Mouse (Mus musculus) embryonic facial prominence, embryonic 15.5 days (tissue): ENCODE measurements at regions not wholly inside any gene's neighbourhood (a gene's known extent, or its start where the extent isn't known, plus 50 kb on each side); places are given as distances from the start of the nearest gene placed in this dataset.
A peak's percentile ranks its signal among the peaks of the same experiment; 100 is the strongest.
"Not testable (repeated sequence)": the region's sequence is repeated elsewhere in the genome, so short reads cannot be mapped to it uniquely, and the experiment has no call there.

Source experiments
- ATAC-seq: fragments of 200-750 bp; cut with Nextera tagmentation; 2 replicates; pipeline ENCODE4 v1.8.0; 2017; ENCODE audit warnings: low read depth, moderate TSS enrichment; ENCODE audit not compliant: insufficient number of reproducible peaks, low FRiP score, low TSS enrichment
- H3K27ac ChIP-seq: fragments of 300-500 bp; sonication (generic); replicated peaks from 2 replicates; pipeline ENCODE4 v1.5.1; 2015; ENCODE audit warnings: mild to moderate bottlenecking, inconsistent platforms
- H3K27me3 ChIP-seq: fragments of 300-500 bp; sonication (generic); 2 replicates; pipeline ENCODE4 v1.6.1; 2015; ENCODE audit warnings: inconsistent platforms
- H3K36me3 ChIP-seq: fragments of 300-500 bp; sonication (generic); 2 replicates; pipeline ENCODE4 v1.6.1; 2015; ENCODE audit warnings: mild to moderate bottlenecking, inconsistent platforms
- H3K4me1 ChIP-seq: fragments of 300-500 bp; sonication (generic); 2 replicates; pipeline ENCODE4 v1.6.1; 2015; ENCODE audit warnings: inconsistent platforms
- H3K4me2 ChIP-seq: fragments of 300-500 bp; sonication (generic); replicated peaks from 2 replicates; pipeline ENCODE4 v1.6.1; 2015; ENCODE audit warnings: mild to moderate bottlenecking, inconsistent platforms
- H3K4me3 ChIP-seq: fragments of 300-500 bp; sonication (generic); replicated peaks from 2 replicates; pipeline ENCODE4 v1.5.1; 2015; ENCODE audit warnings: mild to moderate bottlenecking, inconsistent platforms
- H3K9ac ChIP-seq: fragments of 300-500 bp; sonication (generic); 2 replicates; pipeline ENCODE4 v1.6.1; 2015; ENCODE audit warnings: inconsistent platforms
- H3K9me3 ChIP-seq: fragments of 300-500 bp; sonication (generic); replicated peaks from 2 replicates; pipeline ENCODE4 v1.6.1; 2016; ENCODE audit warnings: inconsistent platforms
- WGBS: fragments of 180-500 bp; shearing (Covaris S2); methylation state at CpG from one replicate; pipeline ENCODE4 v1.1.7; 2015; 5-methylcytosine and 5-hydroxymethylcytosine counted together

- no peak overlapping the region for H3K27ac ChIP-seq
- no peaks in the 10 kb centered on the region for H3K9me3 ChIP-seq
- H3K4me1 ChIP-seq = 0 out of 2 replicates have a peak, but pooled peaks cover 3% of the 10 kb centered on the region
- no peaks in the 10 kb centered on the region for H3K36me3 ChIP-seq
- no peak overlapping the region for H3K4me3 ChIP-seq
- ATAC-seq = no peak
- no peaks in the 10 kb centered on the region for H3K27me3 ChIP-seq
- no peak overlapping the region for H3K9ac ChIP-seq
- no peak overlapping the region for H3K4me2 ChIP-seq
- 48% methylated on average over 10 of the region's 10 CpGs for WGBS
Observed at GRCm38 (mm10) chr2:146724142-146724679, 131.5 kb upstream of the Kiz start.

GRCm38 (mm10) chr2:146724924-146725555 lies 130.6 kb upstream of the Kiz start:
- Histone ChIP-seq H3K9ac (no peak overlapping the region), H3K4me2 (no peak overlapping the region), H3K36me3 (no peaks in the 10 kb centered on the region), H3K9me3 (no peaks in the 10 kb centered on the region), H3K4me3 (no peak overlapping the region), H3K4me1 (0 out of 2 replicates have a peak, but pooled peaks cover 3% of the 10 kb centered on the region), H3K27ac (no peak overlapping the region), H3K27me3 (no peaks in the 10 kb centered on the region)
- 59% methylated on average over 9 of the region's 9 CpGs for WGBS
- ATAC-seq = no peak

GRCm38 (mm10) chr2:146728693-146729092 lies 127.0 kb upstream of the Kiz start:
- ATAC-seq = no peak
- no peaks in the 10 kb centered on the region for H3K4me1 ChIP-seq

GRCm38 (mm10) chr2:146731081-146731480 lies 124.6 kb upstream of the Kiz start:
- H3K4me1 ChIP-seq = no peaks in the 10 kb centered on the region
- no peak overlapping the region for H3K4me2 ChIP-seq
- no peak overlapping the region for H3K4me3 ChIP-seq
- WGBS = 78% methylated on average over 3 of the region's 3 CpGs
- no peak for ATAC-seq
- no peaks in the 10 kb centered on the region for H3K9me3 ChIP-seq
- no peaks in the 10 kb centered on the region for H3K27me3 ChIP-seq
- H3K36me3 ChIP-seq = no peaks in the 10 kb centered on the region
- no peak overlapping the region for H3K9ac ChIP-seq
- H3K27ac ChIP-seq = no peak overlapping the region

More at GRCm38 (mm10) chr2:146728693-146729092, 127.0 kb upstream of the Kiz start:
- H3K36me3 ChIP-seq = no peaks in the 10 kb centered on the region
- no peak overlapping the region for H3K27ac ChIP-seq
- H3K27me3 ChIP-seq = no peaks in the 10 kb centered on the region
- no peak overlapping the region for H3K4me2 ChIP-seq
- no peak overlapping the region for H3K4me3 ChIP-seq
- no peak overlapping the region for H3K9ac ChIP-seq
- no peaks in the 10 kb centered on the region for H3K9me3 ChIP-seq

- WGBS = 79% methylated on average over 2 of the region's 2 CpGs
- not testable (repeated sequence) for H3K4me1 ChIP-seq, H3K9ac ChIP-seq, H3K27me3 ChIP-seq, H3K9me3 ChIP-seq, H3K4me2 ChIP-seq, H3K4me3 ChIP-seq, ATAC-seq, H3K27ac ChIP-seq, H3K36me3 ChIP-seq
Observed at GRCm38 (mm10) chr2:146732891-146733290, 122.8 kb upstream of the Kiz start.

DNA sequence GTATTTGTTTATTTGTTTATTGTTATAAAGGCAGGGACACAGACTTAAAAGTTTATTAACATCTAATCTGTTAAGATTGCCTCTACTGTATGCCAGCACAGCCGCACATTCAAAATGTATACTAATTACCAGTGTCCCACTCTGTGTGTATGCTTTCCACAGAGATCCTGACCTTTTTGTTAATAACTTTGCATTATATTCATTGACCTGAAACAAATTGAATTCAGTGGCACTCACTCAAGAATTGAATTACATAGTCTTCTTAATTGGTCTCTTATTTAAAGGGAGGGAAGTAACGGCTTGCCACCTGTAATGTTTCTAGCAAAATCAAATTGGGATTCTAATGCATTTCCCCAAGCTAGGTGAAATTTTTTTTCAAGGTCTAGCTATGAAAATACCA lies 111.3 kb upstream of the Kiz start:
- ATAC-seq = no peak
- Histone ChIP-seq H3K4me2 (no peak overlapping the region), H3K9me3 (no peaks in the 10 kb centered on the region), H3K36me3 (no peaks in the 10 kb centered on the region), H3K9ac (no peak overlapping the region), H3K27me3 (no peaks in the 10 kb centered on the region), H3K27ac (no peak overlapping the region), H3K4me1 (0 out of 2 replicates have a peak, but pooled peaks cover 5% of the 10 kb centered on the region), H3K4me3 (no peak overlapping the region)
- 76% methylated on average over 2 of the region's 2 CpGs for WGBS

GRCm38 (mm10) chr2:146745012-146745682 lies 110.5 kb upstream of the Kiz start:
- no peak overlapping the region for H3K27ac ChIP-seq
- H3K27me3 ChIP-seq = no peaks in the 10 kb centered on the region
- ATAC-seq = no peak
- peak overlapping the region; percentile 18 for H3K4me3 ChIP-seq
- H3K9me3 ChIP-seq = no peaks in the 10 kb centered on the region
- WGBS = 59% methylated on average over 18 of the region's 18 CpGs
- H3K36me3 ChIP-seq = no peaks in the 10 kb centered on the region
- 0 out of 2 replicates have a peak, but pooled peaks cover 5% of the 10 kb centered on the region for H3K4me1 ChIP-seq
- peak overlapping the region; percentile 42 for H3K4me2 ChIP-seq
- H3K9ac ChIP-seq = no peak overlapping the region

GRCm38 (mm10) chr2:146745683-146746047 lies 110.0 kb upstream of the Kiz start:
- no peak for ATAC-seq
- H3K27ac ChIP-seq = no peak overlapping the region
- whole genome bisulfite sequencing = 26% methylated on average over 12 of the region's 12 CpGs
- H3K36me3 ChIP-seq = no peaks in the 10 kb centered on the region
- 0 out of 2 replicates have a peak, but pooled peaks cover 5% of the 10 kb centered on the region for H3K4me1 ChIP-seq
- no peaks in the 10 kb centered on the region for H3K9me3 ChIP-seq
- H3K9ac ChIP-seq = no peak overlapping the region
- H3K4me3 ChIP-seq = peak overlapping the region; percentile 18
- no peaks in the 10 kb centered on the region for H3K27me3 ChIP-seq
- peak overlapping the region; percentile 42 for H3K4me2 ChIP-seq

GRCm38 (mm10) chr2:146753988-146754387 lies 101.7 kb upstream of the Kiz start:
- no peaks in the 10 kb centered on the region for H3K9me3 ChIP-seq
- H3K9ac ChIP-seq = no peak overlapping the region
- no peak overlapping the region for H3K4me2 ChIP-seq
- 38% methylated on average over 2 of the region's 2 CpGs for WGBS
- no peaks in the 10 kb centered on the region for H3K4me1 ChIP-seq
- no peaks in the 10 kb centered on the region for H3K27me3 ChIP-seq
- no peak overlapping the region for H3K4me3 ChIP-seq
- no peak for ATAC-seq
- H3K27ac ChIP-seq = no peak overlapping the region
- H3K36me3 ChIP-seq = no peaks in the 10 kb centered on the region

GRCm38 (mm10) chr2:146763522-146764144 lies 92.0 kb upstream of the Kiz start:
- no peaks in the 10 kb centered on the region for H3K4me1 ChIP-seq
- no peak overlapping the region for H3K4me3 ChIP-seq
- H3K27me3 ChIP-seq = no peaks in the 10 kb centered on the region
- no peaks in the 10 kb centered on the region for H3K9me3 ChIP-seq
- no peak overlapping the region for H3K9ac ChIP-seq
- H3K36me3 ChIP-seq = no peaks in the 10 kb centered on the region
- WGBS = 46% methylated on average over 18 of the region's 18 CpGs
- H3K27ac ChIP-seq = no peak overlapping the region; the same call in 1 of the 2 replicates
- no peak for ATAC-seq
- H3K4me2 ChIP-seq = peak overlapping the region; percentile 19; the same call in 1 of the 2 replicates
